Mouse (Mus musculus) hematopoietic multipotent progenitor cell, adult 10-12 weeks (in vitro differentiated cells): ENCODE results near the gene Tox3. TPM values are rescaled to one million over a fixed set of nuclear protein-coding genes. Genes with fewer than 3 reads are reported as not detected.

Source experiments
- polyA plus RNA-seq: library from polyadenylated mRNA; stranded (reverse); fragments of >175 nt; gene quantifications from 2 replicates; pipeline ENCODE4 v1.2.3, GENCODE M21; 2012; ENCODE audit warnings: low replicate concordance

The Tox3 gene
- polyA plus RNA-seq = 0.10 TPM in 1 of 2 replicates, not detected in the other

DNA sequence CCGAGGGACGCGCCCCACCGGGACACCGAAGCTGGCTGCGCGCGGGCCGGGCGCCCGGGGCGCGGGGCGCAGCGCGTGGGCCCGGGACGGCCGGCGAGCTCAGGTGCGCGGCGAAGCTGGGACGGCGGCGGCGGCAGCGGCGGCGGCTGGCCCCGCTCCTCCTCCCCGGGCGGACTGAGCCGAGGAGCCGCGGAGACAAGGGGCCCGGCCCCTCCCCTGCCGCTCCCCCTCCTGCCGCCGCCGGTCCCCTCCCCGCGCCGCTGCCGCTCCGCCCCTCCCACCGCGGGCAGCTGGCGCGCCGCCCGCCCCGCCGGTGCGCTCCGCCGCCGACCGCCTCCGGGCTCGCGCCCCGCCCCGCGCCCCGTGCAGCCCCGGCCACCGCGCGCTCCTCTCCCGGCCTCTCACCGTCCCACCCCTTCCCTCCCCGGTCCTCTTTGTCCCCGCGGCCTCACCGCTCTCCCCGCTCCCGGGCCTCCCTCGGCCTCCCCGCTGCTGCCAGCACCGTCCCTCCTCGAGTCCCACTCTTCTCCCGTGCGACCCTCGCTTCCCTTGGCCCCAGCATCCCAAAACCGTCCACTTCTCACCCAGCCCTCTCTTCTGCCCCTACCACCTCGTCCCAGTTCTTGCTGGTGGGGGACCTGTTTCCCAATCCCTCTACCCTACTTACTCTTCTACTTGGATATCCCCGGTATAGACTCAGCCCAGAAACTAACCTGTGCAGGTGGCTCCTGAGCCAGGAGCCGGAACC lies at the start of gene Tox3:
TSS of gene Tox3 (minus strand) at position 166 of the 748 bp plus-strand sequence.

